Mouse (Mus musculus): Measurements from ENCODE around the gene Pifo.
A peak's percentile ranks its signal among the peaks of the same experiment; 100 is the strongest.

GRCm38 (mm10) chr3:105958974-105959580, 55.4 kb downstream of the Pifo start, which contains the start of gene Wdr77:
- TF ChIP-seq TBP (conservative IDR thresholded peaks at IDR 0.05; ENCODE audit: low read depth, low read length) = no peak
- no peak for TF ChIP-seq ZNF384 (IDR thresholded peaks at IDR 0.05; ENCODE audit: low read depth, low read length)
- TF ChIP-seq MXI1 (IDR thresholded peaks at IDR 0.05; ENCODE audit: low read depth, low read length) = peak; percentile 100
